Mouse (Mus musculus): ENCODE measurements around the gene Cdh6. TPM values are rescaled to one million over a fixed set of nuclear protein-coding genes. Genes with fewer than 3 reads are reported as not detected.

Cdh6 gene
- total RNA-seq, 2 experiments from 2014 or later, result 0.69 to 1.00 TPM

DNA sequence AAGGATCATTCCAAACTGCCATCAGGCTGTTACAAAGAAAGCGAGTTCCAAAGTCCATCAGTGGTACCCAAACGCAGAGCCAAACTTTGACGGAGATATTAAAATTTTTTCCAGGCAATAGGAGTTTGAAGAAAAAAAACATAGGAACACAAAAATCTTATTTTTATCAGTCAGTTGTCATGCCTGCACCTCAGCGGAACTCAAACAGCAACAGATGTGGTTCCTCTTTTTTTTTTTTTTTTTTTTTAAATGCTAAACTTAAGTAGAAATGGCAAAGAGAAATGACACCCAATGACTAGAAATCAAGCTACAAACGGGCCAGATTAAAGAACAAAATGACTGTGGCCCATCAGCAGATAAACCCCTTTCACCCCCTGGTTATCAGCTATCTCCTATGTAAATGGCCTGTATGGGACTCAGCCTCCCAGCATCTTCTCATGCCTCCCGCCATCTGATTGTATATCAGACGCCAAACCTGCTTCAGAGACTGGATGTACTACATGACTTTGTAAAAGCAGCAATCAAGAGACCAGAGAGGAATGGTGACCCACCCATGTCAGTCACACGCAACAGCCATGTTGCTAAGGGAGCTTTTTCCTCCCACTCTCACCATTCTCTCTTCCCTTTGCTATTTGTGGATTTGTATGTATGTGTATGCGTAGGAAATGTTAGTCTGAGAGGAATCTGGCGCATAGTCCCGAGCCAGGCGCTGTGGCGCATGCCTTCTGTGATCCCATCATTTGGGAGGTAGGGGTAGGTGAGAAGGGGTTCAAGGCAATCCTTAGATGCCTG, 8.2 kb downstream of the Cdh6 start:
- intact Hi-C loops (cut with DNase I), result no loop called here
- no peak for DNase-seq

DNA sequence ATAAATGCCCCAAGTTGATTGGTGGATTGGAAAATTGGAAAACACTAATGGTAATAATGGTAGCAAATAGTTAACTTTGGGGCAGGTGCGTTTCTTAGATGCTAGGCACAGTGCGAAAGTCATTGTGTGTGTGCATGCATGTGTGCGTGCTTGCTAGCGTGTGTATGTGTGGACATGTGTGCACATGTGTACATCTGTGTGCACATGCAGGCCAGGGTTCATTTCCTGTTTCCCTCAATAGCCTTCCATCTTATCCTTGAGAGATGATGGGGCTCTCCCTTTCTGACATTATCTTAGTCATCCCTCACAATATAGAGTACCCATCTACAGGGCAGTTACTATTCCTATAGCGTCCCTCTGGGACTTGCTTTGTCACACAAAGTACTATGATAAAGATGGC, 17.7 kb downstream of the Cdh6 start:
- intact Hi-C loops (cut with DNase I), result no loop called here
- no peak for DNase-seq

DNA sequence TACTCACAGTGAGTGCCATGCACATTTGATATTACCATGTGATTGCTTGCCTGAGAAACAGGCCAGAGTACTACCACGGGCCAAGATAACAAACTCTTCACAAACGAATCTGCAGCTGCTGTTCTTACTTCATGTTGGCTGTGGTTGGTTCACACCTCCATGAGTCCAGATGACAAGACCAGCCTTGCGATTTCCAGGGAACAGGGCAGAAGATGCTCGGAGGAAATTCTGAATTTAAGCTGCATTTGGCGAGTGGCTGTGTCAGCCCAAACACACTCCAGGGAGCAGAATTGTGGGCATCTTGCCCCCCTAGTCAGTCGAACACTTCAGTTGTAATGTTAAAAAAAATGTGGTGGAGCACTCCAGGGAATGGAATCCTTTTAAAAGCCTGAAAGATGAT, 18.1 kb downstream of the Cdh6 start:
- intact Hi-C loops (cut with DNase I), result no loop called here
- DNase-seq, result no peak

DNA sequence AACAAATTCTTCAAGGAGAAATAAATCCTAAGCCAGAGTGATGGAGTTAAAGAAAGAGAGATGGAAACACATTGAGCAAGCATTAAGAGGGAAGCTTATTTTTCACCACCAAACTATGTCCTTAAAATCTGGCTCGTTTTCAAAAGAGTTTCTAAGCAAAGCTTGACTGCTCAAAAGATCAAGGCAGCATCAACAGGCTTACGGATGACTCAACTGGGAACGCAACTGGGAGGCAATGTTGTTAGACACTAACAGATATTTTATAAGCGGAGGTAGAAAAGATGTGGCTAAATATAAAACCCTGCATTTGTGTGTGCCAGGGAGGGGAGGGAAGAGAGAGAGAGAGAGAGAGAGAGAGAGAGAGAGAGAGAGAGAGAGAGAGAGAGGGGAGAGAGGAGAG, 31.5 kb downstream of the Cdh6 start:
- no peak for DNase-seq
- intact Hi-C loops (cut with DNase I), result no loop called here

DNA sequence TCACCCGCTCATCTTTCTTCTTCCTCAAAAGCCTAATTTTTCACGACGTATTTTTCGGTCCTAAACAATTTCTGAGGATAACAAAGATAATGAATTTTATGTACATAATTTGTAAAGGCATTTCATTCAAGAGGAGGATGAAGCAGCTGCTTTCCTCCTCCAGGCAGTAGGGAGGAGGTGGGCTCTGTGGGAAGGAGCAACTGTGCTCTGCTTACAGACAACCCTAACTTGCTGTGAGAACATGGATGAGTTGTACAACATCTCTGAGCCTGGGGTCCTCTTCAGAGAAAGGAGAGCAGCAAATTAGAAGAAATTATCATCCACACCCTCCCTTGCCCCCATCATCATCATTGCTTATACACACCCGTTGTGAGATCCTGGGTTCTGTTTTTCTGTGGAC, 33.8 kb downstream of the Cdh6 start:
- no peak for DNase-seq
- intact Hi-C loops (cut with DNase I), result no loop called here

DNA sequence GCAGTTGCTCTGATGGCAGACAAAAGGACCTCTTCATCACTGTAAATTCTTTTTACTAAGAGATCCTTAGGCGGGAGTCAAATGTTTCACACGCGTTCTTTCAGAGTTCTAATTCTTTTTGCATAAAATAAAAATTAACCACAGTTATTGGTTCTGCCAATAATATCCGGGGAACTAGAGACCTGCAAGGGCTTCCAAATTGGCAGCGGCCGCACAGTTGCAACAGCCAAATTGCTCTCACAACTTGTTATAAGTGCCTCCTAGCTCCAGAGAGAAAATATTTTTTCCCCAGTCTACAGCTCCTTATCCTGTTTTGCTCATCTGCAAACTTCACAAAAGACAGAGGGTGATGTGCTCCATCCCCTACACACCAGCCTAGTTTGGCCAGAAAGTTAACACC, 36.3 kb downstream of the Cdh6 start:
- intact Hi-C loops (cut with DNase I), result no loop called here
- DNase-seq, result peak; percentile 5 to 9

DNA sequence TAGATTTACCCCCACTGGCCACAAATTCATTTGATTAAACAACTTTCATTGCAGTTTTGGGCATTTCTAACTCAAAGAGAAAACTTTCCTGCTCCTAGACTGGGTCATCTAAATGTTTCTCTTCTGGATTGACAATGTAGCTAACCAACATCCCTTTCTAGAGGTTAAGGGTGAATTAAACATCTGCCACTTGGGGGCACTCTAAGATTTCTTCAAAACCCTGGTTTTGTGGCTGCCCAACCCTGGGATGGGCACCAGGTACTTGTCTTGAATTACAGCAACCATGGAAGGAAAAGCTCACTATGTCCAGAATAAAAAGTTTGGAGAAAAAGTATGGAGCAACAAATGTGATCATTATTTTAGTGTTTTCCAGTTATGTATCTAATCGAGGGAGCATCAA, 39.4 kb downstream of the Cdh6 start:
- DNase-seq, result peak in 1 of 2 experiments; percentile 51

DNA sequence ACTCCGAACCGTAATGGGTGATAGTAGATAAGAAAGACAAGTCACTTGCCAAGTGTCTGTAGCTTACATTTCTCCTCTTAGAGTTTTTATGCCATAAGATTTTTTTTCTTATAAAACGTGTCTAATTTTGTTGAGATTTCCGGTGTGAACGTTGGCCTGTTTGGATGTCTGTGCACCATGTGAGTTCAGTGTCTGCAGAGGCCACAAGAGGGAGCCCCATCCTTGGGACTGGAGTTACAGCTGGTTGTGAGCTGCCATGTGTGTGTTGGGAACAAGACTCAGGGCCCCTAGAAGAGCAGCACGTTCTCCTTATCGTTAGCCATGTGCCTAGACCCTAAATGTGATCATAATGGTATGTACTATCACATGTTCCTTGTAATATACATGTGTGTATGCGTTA, 40.1 kb downstream of the Cdh6 start:
- intact Hi-C loops (cut with DNase I), result loop anchor here (2.0 to 5.0 kb wide), 2 partner anchors 725 to 919 kb away; no protein-coding TSS in a partner anchor
- no peak for DNase-seq

More for the DNA sequence above, 39.4 kb downstream of the Cdh6 start:
- intact Hi-C loops (cut with DNase I), result loop anchor here (5.0 kb wide), 1 partner anchor 918 kb away; no protein-coding TSS in a partner anchor

DNA sequence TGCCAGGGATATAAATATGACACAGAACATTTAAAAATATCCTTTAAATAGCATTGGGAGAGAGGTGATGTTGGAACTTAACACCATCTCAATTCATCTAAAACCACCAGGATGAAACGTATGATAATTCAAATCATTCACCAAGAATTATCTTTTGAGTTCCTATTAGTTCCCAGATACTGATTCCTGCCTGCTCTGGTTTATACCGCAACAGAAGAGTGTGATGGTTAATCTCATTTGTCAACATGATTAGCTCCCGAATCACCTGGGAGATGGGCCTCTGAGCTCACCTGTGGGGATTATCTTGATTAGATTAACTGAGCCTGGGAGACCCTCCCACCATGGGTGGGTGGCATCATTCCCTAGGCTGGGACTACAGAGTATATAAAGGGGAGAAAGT, 41.0 kb downstream of the Cdh6 start:
- intact Hi-C loops (cut with DNase I), result loop anchor here (2.0 to 5.0 kb wide), 2 partner anchors 726 to 920 kb away; no protein-coding TSS in a partner anchor
- no peak for DNase-seq

DNA sequence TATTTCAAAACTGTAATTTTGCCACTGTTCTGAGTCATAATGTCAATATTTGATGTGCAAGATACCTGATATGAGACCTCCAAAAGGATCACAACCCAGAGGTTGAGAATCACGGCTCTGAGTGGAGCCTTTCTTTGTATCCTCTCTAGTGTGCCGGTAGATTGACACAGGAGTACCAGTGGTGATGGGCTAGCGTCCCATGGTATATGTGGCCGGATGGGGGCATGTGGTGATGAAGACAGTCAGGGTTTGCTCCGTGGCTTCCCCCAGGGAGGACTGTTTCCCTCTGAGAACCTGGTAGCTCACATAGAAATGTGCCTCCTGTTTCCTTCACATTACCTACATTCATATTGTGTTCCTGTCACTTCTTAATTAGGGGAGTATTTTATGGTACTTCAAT, 43.2 kb downstream of the Cdh6 start:
- intact Hi-C loops (cut with DNase I), result loop anchor here (5.0 kb wide), 1 partner anchor 922 kb away; no protein-coding TSS in a partner anchor
- no peak for DNase-seq

DNA sequence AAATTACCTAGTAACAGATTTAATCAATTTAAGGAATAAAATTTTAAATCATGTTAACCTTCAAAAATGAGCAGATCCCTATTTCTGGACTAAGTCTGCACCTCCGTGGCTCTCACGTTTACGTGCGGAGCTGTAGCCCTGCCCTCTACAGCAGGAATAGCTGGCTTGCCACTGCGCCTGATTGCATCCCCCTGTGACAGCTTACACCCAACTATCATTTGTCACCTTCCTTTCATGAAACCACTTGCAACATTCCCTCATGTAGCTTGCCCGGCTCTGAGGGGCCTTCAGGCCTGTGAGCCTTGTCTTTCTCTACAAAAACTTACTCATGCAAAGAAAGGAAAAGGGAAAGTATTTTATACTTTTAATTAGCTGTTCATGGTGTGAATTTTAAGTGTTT, 73.1 kb downstream of the Cdh6 start:
- intact Hi-C loops (cut with DNase I), result no loop called here

DNA sequence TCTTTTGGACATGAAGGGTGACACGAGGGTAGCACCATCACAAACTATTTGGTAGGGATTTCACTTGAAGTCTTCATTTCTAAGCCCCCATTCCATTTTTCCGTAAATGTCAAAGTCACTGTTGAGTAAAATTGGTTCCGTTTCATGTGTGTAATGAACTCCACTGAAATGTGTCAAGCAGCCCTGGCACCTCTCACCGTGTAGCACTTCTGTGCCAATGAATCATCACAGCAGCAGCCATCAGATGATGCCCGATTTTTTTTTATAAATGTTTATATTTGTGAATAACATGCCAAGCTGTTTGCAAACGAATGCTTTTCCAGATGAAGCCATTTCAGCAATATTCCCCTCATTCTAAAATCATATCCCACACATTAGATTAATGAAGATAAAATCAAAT, 75.6 kb downstream of the Cdh6 start:
- intact Hi-C loops (cut with DNase I), result no loop called here
- no peak for DNase-seq

More for the DNA sequence above, 73.1 kb downstream of the Cdh6 start:
- no peak for DNase-seq

DNA sequence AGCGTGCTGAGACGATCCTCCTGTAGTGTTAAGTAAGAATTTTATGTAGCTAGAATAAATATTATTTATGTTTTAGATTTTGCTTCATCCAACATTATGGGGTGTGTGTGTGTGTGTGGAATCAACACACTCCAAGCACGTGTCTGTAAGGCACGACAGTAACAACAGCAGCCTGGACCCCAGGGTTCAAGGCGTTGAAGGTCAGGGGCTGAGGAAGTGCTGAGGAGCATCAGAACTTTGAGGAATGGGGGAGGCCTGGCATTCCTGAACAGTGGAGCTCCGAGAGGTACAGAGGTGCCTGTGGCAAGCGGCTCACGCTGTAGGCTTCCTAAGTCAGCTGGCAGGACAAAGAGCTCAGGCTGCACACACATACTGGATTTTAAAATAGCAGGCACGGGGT, 78.1 kb downstream of the Cdh6 start:
- intact Hi-C loops (cut with DNase I), result no loop called here
- no peak for DNase-seq

DNA sequence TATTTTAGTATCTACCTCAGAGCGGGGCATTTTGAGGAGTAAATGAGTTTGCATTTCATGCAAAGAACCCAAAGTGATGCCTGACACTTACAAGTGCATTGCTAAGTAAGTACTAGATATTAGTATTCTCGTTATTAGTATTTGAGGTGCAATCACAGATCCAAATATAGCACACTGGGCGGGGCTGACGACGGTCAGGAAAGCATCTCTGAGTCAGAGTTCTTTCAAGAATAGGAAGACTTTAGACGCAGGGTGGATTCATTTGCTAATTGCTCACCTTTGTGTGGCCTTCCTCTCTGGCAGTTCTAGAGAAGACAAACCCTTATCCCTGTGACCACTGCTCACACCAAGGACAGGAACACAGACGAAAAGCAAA, 78.6 kb downstream of the Cdh6 start:
- intact Hi-C loops (cut with DNase I), result no loop called here
- DNase-seq, result no peak

DNA sequence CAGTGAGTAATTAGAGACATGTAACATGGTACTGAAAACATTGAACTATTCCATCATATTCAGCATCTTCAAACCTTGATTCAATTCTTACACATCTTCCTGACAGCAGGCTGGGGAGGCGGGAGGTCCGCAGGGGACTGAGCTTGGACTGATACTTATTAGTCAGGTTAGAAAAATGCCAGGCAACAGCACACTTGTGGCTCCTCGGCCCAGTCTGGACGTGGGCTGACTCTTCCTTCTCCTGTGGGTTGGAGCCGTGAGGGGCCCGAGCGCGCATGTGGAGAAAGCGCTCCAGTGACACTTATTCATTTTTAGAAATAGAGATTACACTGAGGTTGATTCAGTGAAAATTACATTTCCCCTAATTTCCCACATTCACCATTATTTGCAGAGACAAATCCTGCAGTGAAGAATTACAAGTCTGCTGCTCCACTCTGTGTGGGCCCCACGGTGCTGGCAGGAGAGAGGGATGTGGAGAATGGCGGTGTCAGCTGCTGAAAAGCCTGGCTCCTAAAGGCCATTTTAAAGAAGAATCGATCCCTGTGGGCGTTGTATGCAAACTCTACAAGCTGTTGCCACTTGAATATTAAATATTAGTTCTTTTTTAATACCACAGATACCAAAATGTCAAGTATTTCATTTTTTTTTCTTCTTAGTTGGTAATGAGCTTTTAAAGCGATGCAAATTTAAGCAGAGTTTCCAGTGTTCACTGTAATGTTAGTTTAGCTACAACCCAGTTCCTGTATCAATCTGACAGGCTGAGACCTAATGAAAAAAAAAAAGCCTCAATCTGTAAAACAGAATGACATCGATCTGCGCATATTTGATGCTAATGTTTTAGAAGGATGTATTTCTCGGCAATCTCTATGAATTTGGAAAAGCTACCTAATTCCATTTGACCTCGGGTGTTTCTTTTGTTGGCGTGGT, 79.3 kb downstream of the Cdh6 start:
- no peak for DNase-seq
- intact Hi-C loops (cut with DNase I), result no loop called here

DNA sequence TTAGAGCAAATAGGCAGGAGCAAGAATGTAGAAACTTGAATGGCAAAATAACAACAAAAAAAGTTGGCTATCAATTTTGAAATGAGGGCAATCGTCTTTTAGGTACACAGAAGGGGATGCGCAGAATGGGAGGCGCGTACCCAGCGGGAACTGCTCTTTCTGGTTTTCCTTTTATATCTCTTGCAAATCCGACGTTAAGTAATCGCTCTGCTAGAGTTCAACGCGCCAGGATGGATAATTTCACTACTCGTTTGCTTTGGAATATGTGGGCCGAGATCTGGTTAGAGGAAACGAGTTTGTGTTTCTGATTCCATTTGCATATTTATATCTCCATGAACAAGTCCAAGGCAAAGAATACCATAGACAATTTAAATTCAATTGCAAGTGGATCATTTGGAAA, 81.4 kb downstream of the Cdh6 start:
- intact Hi-C loops (cut with DNase I), result no loop called here
- no peak for DNase-seq

DNA sequence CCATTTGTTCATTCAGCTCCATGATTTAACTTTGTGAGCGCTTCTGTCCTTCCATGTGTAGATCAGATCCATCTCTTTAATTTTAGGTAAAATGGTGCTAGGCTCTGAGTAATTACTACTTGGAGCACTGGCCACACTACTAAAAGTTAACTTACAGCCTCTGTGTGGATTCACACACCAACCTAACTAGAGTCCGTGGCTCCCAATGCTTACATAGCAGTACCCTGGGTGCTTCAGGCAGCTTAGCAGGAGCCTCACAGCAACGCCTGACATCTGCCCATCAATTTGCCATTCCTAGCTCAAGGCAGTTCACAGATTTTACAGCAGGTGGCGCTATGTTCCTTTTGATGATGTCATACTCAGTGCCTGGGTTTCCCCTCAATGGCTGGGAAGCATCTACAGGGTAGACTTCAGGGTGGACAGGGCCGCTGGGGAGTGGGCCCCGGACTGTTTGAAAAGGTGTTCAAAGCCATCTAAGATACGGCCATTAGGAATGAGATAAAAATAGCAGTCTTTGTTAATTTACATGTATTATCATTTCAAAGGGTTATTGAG, 84.9 kb downstream of the Cdh6 start:
- DNase-seq, result peak; percentile 9 to 43
- intact Hi-C loops (cut with DNase I), result no loop called here

DNA sequence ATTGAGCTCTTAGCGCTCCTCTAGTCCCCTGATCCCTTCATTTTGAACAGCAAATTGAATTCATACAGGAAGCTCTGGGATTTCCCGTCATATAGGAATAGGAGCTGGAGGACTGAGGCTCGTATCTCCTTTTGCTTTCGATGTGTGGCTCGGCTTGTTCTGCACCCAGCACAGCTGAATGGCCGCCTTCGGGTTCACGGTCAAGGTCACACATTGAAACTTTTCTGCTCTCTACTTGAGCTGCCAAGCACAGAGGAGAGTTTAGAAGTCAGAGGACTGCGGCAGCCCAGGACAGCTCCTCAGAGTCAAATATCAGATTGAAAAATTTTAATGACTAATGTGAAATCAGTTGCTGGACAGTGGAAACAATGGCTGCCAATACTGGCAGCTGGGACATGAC, 88.7 kb downstream of the Cdh6 start:
- no peak for DNase-seq
- intact Hi-C loops (cut with DNase I), result no loop called here

DNA sequence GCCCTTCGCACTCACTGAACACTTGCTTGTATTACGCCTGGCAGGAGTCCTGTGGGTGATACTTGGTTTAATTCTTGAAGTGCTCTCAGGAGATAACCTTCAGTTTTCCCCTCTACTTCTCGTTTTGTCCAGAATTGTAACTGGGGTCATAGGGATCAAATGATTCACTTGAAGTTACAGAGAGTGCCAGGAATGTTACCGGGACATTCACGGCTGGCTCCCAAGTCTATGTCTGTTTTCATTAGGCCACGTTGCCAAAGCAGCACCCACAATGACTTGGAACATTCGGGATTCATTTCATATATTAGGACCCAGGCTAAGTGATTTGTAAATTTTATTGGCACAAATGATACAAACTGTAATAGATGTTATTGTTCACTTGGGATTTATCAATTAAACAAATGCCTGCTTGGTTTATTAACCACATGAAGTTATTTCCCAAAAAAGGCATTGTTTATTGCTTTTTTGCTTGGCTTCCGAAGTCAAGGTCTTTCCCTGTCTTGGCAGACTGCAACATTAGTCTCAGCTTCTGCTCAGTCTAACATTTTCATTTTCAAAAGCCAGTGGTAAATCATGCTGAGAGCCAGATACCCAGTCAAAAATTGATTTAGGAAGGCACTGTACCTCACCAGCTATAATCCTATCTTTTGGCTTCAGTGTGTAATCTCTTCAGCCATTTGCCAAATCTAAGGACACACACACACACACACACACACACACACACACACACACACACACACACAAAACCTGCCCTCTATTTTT, 96.4 kb downstream of the Cdh6 start:
- intact Hi-C loops (cut with DNase I), result no loop called here
- no peak for DNase-seq

DNA sequence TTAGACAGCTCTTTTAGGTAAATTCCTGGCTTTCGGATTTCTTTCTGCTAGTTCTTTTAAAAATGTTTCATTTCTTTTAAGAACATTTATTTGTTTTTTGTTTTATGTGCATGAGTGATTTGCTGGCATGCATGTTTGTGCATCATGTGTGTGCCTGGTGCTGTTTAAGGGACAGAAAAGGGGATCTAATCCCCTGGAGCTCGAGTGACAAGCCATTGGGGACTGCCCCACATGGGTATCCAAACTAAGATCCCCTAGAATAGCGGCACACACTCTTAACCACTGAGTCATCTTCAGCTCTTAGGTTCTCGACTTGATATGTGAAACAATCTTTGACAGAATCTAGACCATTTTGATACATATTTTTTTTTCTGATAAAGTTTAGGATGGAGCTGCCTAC, 99.4 kb downstream of the Cdh6 start:
- intact Hi-C loops (cut with DNase I), result no loop called here
- no peak for DNase-seq

DNA sequence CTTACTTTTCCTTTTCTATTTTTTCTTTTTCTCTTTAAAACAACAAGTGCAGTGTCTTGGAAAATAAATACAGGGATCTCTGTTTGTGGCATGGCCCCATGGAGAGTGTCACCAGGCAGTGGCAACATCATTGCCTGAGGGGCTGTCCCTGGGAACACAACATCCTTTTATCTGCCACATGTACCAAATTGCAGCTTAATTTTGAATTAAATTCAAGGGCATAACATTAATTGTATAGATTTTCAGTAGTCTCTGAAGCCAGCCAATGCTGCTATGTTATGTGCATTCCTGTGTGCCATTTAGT, 105.3 kb downstream of the Cdh6 start:
- intact Hi-C loops (cut with DNase I), result no loop called here
- no peak for DNase-seq

All from heart, postnatal 14 days (tissue).